Mouse (Mus musculus) stomach, embryonic 14.5 days (tissue): ENCODE measurements around the gene Znrf3. TPM values are rescaled to one million over a fixed set of nuclear protein-coding genes. Genes with fewer than 3 reads are reported as not detected.
"Not testable (repeated sequence)": the region's sequence is repeated elsewhere in the genome, so short reads cannot be mapped to it uniquely, and the experiment has no call there.

ENCODE experiments used
- ATAC-seq: fragments of 200-750 bp; cut with Nextera tagmentation; 2 replicates; pipeline ENCODE4 v1.8.0; 2017; ENCODE audit warnings: low read depth, moderate TSS enrichment; ENCODE audit not compliant: insufficient number of reproducible peaks, insufficient read depth, low FRiP score
- H3K27ac ChIP-seq: fragments of 300-500 bp; sonication (generic); 2 replicates; pipeline ENCODE4 v1.5.1; 2014; ENCODE audit warnings: mild to moderate bottlenecking, low read length, moderate library complexity, mixed read lengths
- H3K27me3 ChIP-seq: fragments of 300-500 bp; sonication (generic); 2 replicates; pipeline ENCODE4 v1.6.1; 2014; ENCODE audit warnings: low read length, control low read depth, mixed read lengths; ENCODE audit not compliant: control insufficient read depth, insufficient read depth
- H3K36me3 ChIP-seq: fragments of 300-500 bp; sonication (generic); 2 replicates; pipeline ENCODE4 v1.6.1; 2014; ENCODE audit warnings: mild to moderate bottlenecking, control low read depth, low read length, moderate library complexity, mixed read lengths; ENCODE audit not compliant: control insufficient read depth, insufficient read depth
- H3K4me1 ChIP-seq: fragments of 300-500 bp; sonication (generic); 2 replicates; pipeline ENCODE4 v1.6.1; 2014; ENCODE audit warnings: low read length, control low read depth, mixed read lengths; ENCODE audit not compliant: control insufficient read depth, insufficient read depth
- H3K4me2 ChIP-seq: fragments of 300-500 bp; sonication (generic); replicated peaks from 2 replicates; pipeline ENCODE4 v1.6.1; 2014; ENCODE audit warnings: low read depth, low read length, control low read depth
- H3K4me3 ChIP-seq: fragments of 300-500 bp; sonication (generic); 2 replicates; pipeline ENCODE4 v1.5.1; 2014; ENCODE audit warnings: low read depth, low read length, control low read depth
- H3K9ac ChIP-seq: fragments of 300-500 bp; sonication (generic); replicated peaks from 2 replicates; pipeline ENCODE4 v1.6.1; 2014; ENCODE audit warnings: low read depth, mild to moderate bottlenecking, control low read depth, low read length, moderate library complexity, mixed read lengths
- H3K9me3 ChIP-seq: fragments of 300-500 bp; sonication (generic); 2 replicates; pipeline ENCODE4 v1.6.1; 2016; ENCODE audit warnings: low read depth, low read length, control low read depth; ENCODE audit not compliant: control insufficient read depth
- WGBS: fragments of 180-500 bp; shearing (Covaris S2); extraction: QIAGEN DNeasy Blood & Tissue Kit; methylation state at CpG from one replicate; pipeline ENCODE4 v1.1.7; 2014; 5-methylcytosine and 5-hydroxymethylcytosine counted together
- polyA plus RNA-seq: library from polyadenylated mRNA; unstranded; fragments of >200 nt; fragmentation: Nextera tagmentation; extraction: Ambion mirVana; gene quantifications from 2 replicates; pipeline ENCODE4 v1.2.1, GENCODE M21; 2014

Gene Znrf3
- 17.2 and 19.7 TPM in 2 replicates for polyA plus RNA-seq

DNA sequence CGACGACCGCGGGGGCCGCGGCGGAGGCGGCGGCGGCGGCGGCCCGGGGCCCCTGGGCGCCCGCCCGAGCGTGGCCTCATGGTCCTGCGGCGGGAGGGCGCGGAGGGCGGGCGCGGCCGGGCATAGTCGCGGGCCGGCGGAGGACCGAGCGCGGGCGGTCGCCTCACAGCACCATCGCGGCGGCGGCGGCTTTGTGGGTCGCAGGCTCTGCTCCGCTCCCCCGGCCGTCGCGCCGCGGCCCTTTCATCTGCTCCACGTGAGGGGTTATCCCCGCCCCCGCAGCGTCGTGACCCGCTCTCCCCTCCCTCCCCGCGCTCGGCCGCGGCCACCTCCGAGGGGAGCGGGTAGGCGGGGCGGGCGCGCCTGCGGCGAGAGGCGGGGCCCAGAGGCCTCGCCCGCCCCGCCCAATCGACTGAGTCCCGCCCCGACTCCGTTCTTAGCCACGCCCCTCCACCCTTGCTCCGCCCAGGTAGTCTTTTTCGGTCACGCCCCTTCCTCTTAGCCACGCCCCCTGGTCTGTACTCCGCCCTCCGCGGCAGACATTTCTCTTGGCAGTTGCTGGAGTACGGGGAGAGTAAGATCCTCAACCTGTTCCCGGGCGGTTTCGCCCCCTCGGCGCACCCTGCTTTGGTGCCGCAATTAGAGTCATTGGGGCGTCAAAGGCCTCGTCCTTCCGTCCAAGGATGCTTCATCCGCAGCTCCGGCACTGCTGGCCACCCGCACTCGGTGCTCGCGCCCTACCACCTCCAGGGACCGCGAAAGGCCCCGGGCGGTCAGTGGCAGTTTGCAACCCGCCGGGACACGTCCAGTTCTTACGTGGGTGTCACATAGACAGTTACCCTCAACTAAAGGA lies at the start of gene Znrf3:
Znrf3 (minus strand) TSS at position 249 of the 853 bp plus-strand sequence.
- Histone ChIP-seq H3K4me1 (peaks cover 15% of the 10 kb centered on the region), H3K27me3 (no peaks in the 10 kb centered on the region), H3K27ac (peak within 1 kb of the TSS; percentile 83), H3K9ac (peak within 1 kb of the TSS; percentile 75), H3K4me3 (peak within 1 kb of the TSS; percentile 73), H3K36me3 (no peaks in the 10 kb centered on the region), H3K4me2 (peak within 1 kb of the TSS; percentile 93), H3K9me3 (no peaks in the 10 kb centered on the region)
- peak; percentile 90 for ATAC-seq
- under 1% methylated on average over 80 of the region's 106 CpGs for WGBS

GRCm38 (mm10) chr11:5493869-5494268 lies 49.2 kb upstream of the Znrf3 start:
- no peaks in the 10 kb centered on the region for H3K27me3 ChIP-seq
- no peak overlapping the region for H3K9ac ChIP-seq
- H3K9me3 ChIP-seq = no peaks in the 10 kb centered on the region
- 47% methylated on average over 2 of the region's 2 CpGs for WGBS
- H3K27ac ChIP-seq = no peak overlapping the region
- H3K36me3 ChIP-seq = no peaks in the 10 kb centered on the region
- no peaks in the 10 kb centered on the region for H3K4me1 ChIP-seq
- no peak overlapping the region for H3K4me2 ChIP-seq
- no peak for ATAC-seq
- H3K4me3 ChIP-seq = no peak overlapping the region

GRCm38 (mm10) chr11:5491912-5492311 lies 47.3 kb upstream of the Znrf3 start:
- H3K36me3 ChIP-seq = no peaks in the 10 kb centered on the region
- ATAC-seq = no peak
- H3K9me3 ChIP-seq = no peaks in the 10 kb centered on the region
- H3K9ac ChIP-seq = no peak overlapping the region
- no peak overlapping the region for H3K4me2 ChIP-seq
- H3K4me3 ChIP-seq = no peak overlapping the region
- H3K27ac ChIP-seq = no peak overlapping the region
- H3K4me1 ChIP-seq = no peaks in the 10 kb centered on the region
- 24% methylated on average over 7 of the region's 7 CpGs for WGBS
- H3K27me3 ChIP-seq = no peaks in the 10 kb centered on the region

GRCm38 (mm10) chr11:5490989-5491656 lies 46.5 kb upstream of the Znrf3 start:
- H3K4me1 ChIP-seq = no peaks in the 10 kb centered on the region
- WGBS = 69% methylated on average over 10 of the region's 10 CpGs
- ATAC-seq = 0 out of 2 replicates have a peak, but pooled peaks have one; percentile 28
- no peak overlapping the region for H3K27ac ChIP-seq
- no peaks in the 10 kb centered on the region for H3K9me3 ChIP-seq
- no peak overlapping the region for H3K9ac ChIP-seq
- no peak overlapping the region for H3K4me3 ChIP-seq
- H3K27me3 ChIP-seq = no peaks in the 10 kb centered on the region
- H3K36me3 ChIP-seq = no peaks in the 10 kb centered on the region
- H3K4me2 ChIP-seq = no peak overlapping the region

GRCm38 (mm10) chr11:5489433-5489832 lies 44.8 kb upstream of the Znrf3 start:
- WGBS = 88% methylated on average over 10 of the region's 10 CpGs
- not testable (repeated sequence) for H3K36me3 ChIP-seq, ATAC-seq, H3K27me3 ChIP-seq, H3K4me3 ChIP-seq, H3K27ac ChIP-seq, H3K4me2 ChIP-seq, H3K9me3 ChIP-seq, H3K9ac ChIP-seq, H3K4me1 ChIP-seq

GRCm38 (mm10) chr11:5485193-5486011 lies 40.8 kb upstream of the Znrf3 start:
- Histone ChIP-seq H3K9ac (no peak overlapping the region; the same call in 1 of the 2 replicates), H3K27me3 (no peaks in the 10 kb centered on the region), H3K9me3 (no peaks in the 10 kb centered on the region), H3K27ac (no peak overlapping the region), H3K4me1 (no peaks in the 10 kb centered on the region), H3K36me3 (no peaks in the 10 kb centered on the region), H3K4me2 (peak overlapping the region; percentile 39), H3K4me3 (peak overlapping the region; percentile 24)
- 18% methylated on average over 15 of the region's 15 CpGs for WGBS
- ATAC-seq = peak; percentile 67; the same call in 1 of the 2 replicates

- H3K36me3 ChIP-seq = no peaks in the 10 kb centered on the region
- H3K27ac ChIP-seq = no peak overlapping the region
- no peak overlapping the region for H3K4me3 ChIP-seq
- WGBS = 85% methylated on average over 13 of the region's 13 CpGs
- H3K27me3 ChIP-seq = no peaks in the 10 kb centered on the region
- no peaks in the 10 kb centered on the region for H3K9me3 ChIP-seq
- H3K4me2 ChIP-seq = no peak overlapping the region
- no peak for ATAC-seq
- H3K9ac ChIP-seq = no peak overlapping the region
- H3K4me1 ChIP-seq = no peaks in the 10 kb centered on the region
Observed at GRCm38 (mm10) chr11:5482581-5482980, 37.9 kb upstream of the Znrf3 start.

GRCm38 (mm10) chr11:5478831-5479230 lies 34.2 kb upstream of the Znrf3 start:
- Histone ChIP-seq H3K9me3 (no peaks in the 10 kb centered on the region), H3K4me1 (no peaks in the 10 kb centered on the region), H3K27me3 (no peaks in the 10 kb centered on the region), H3K9ac (no peak overlapping the region), H3K4me2 (no peak overlapping the region), H3K4me3 (no peak overlapping the region), H3K36me3 (no peaks in the 10 kb centered on the region), H3K27ac (no peak overlapping the region)
- ATAC-seq = no peak
- 91% methylated on average over 3 of the region's 3 CpGs for WGBS
